Mouse (Mus musculus): ENCODE results near the gene Idi2. TPM values are rescaled to one million over a fixed set of nuclear protein-coding genes. Genes with fewer than 3 reads are reported as not detected.

Idi2 gene
- polyA plus RNA-seq, 1 experiment from 2014 or later, result not detected

Small RNAs within 50 kb of the gene (microRNA-seq; reads per million reads assigned to microRNA genes)
- gene Gm22750, result not detected

Other genes with a start within 250 kb of the Idi2 start
- 23.0 and 23.8 TPM in 2 replicates for gene Wdr37, start 81.0 kb upstream of the Idi2 start, polyA plus RNA-seq (2014; fragmentation: Nextera tagmentation; extraction: Ambion mirVana)
- gene Idi1, start 67.4 kb upstream of the Idi2 start, polyA plus RNA-seq (2014; fragmentation: Nextera tagmentation; extraction: Ambion mirVana), result 105 and 116 TPM in 2 replicates
- gene Gm9745, start 4.6 kb upstream of the Idi2 start, polyA plus RNA-seq (2014; fragmentation: Nextera tagmentation; extraction: Ambion mirVana), result not detected in 2 replicates
- gene Gtpbp4, start 43.2 kb downstream of the Idi2 start, polyA plus RNA-seq (2014; fragmentation: Nextera tagmentation; extraction: Ambion mirVana), result 88.3 and 88.4 TPM in 2 replicates
- gene Larp4b, start 141.0 kb downstream of the Idi2 start, polyA plus RNA-seq (2014; fragmentation: Nextera tagmentation; extraction: Ambion mirVana), result 43.0 and 45.2 TPM in 2 replicates

Data from intestine, embryonic 14.5 days (tissue).